Mouse (Mus musculus) cerebellum, adult 2 months (tissue): ENCODE data around the gene Sez6l. TPM values are rescaled to one million over a fixed set of nuclear protein-coding genes. Genes with fewer than 3 reads are reported as not detected.
A peak's percentile ranks its signal among the peaks of the same experiment; 100 is the strongest.

ENCODE experiments used
- DNase-seq, 2 experiments: peaks; one replicate each; pipeline ENCODE4 v3.0.0; 2021
- H3K27ac ChIP-seq: fragments of 200-500 bp; 2 replicates; pipeline ENCODE4 v1.5.1; 2012; ENCODE audit warnings: low read length, control low read depth, inconsistent platforms; ENCODE audit not compliant: insufficient read depth
- H3K27me3 ChIP-seq: fragments of 200-500 bp; 2 replicates; pipeline ENCODE4 v1.6.1; 2012; ENCODE audit warnings: inconsistent platforms, mild to moderate bottlenecking, low read length, moderate library complexity; ENCODE audit not compliant: control insufficient read depth, insufficient read depth
- H3K4me1 ChIP-seq: fragments of 200-500 bp; 2 replicates; pipeline ENCODE4 v1.6.1; 2011; ENCODE audit warnings: low read length; ENCODE audit not compliant: control insufficient read depth, insufficient read depth
- H3K4me3 ChIP-seq: fragments of 200-500 bp; replicated peaks from 2 replicates; pipeline ENCODE3; 2011; ENCODE audit warnings: mild to moderate bottlenecking, low read depth, low read length, control low read depth; ENCODE audit not compliant: insufficient read depth
- CTCF ChIP-seq: fragments of 200-500 bp; IDR thresholded peaks from 2 replicates; pipeline ENCODE4 v1.5.1; 2011; ENCODE audit warnings: low read depth, mild to moderate bottlenecking, control low read depth, low read length, moderate library complexity, borderline replicate concordance; ENCODE audit not compliant: insufficient read depth
- POLR2A ChIP-seq: fragments of 200-500 bp; IDR thresholded peaks from 2 replicates; pipeline ENCODE4 v1.6.1; 2011; ENCODE audit warnings: low read length, control low read depth, borderline replicate concordance; ENCODE audit not compliant: insufficient read depth
- WGBS: fragments of 180-500 bp; shearing (Covaris S2); methylation state at CpG from one replicate; pipeline ENCODE4 v1.1.7; 2018; 5-methylcytosine and 5-hydroxymethylcytosine counted together
- polyA plus RNA-seq: library from polyadenylated mRNA; depleted of rRNA; stranded (reverse); fragments of >200 nt; gene quantifications from 2 replicates; pipeline ENCODE4 v1.2.3, GENCODE M21; 2012

Gene Sez6l
- polyA plus RNA-seq, 1 experiment = 81.5 TPM

DNA sequence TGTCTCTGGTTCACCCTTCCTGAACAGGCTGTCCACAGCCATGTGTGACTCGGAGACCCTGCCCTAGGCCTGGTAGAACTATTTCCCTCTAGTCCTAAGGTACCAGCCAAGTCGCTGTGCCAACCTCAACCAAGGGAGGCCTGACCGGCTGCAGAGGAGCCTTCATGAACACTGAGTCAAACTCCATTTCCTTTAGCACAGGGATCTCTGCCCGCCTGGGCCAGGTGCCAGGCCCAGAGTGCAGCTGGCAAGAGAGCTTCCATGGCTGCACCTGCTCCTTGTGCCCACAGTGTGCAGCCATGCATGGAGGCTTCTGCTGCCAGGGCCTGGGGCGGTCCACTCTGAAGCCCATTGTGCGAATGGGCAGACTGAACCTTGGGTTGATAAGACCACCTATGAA, 20.9 kb upstream of the Sez6l start:
- no peak overlapping the region for H3K4me3 ChIP-seq
- peak; percentile 97 to 99 for DNase-seq
- 5% methylated on average over 6 of the region's 6 CpGs for WGBS
- TF ChIP-seq POLR2A = no peak; the same call in 1 of the 2 replicates
- no peak for TF ChIP-seq CTCF
- peaks cover 45% of the 10 kb centered on the region for H3K4me1 ChIP-seq
- H3K27me3 ChIP-seq = no peaks in the 10 kb centered on the region
- peak overlapping the region; percentile 73 for H3K27ac ChIP-seq

DNA sequence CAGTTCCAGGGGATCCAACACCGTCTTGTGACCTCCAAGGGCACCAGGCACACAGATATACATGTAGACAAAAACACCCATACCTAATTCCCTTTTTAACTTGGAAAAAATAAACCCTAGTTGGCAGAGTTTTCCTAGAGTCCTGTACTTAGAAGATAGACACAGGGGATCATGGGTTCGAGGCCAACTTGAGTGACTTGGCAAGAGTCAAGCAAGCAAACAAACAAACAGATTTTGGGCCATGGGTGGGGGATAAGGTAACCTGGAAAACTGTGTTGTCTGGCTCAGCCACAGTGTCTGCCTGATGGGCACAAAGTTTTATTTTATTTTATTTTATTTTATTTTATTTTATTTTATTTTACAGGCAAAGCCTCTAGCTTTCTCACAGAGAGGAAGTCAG, 20.3 kb upstream of the Sez6l start:
- Histone ChIP-seq H3K27ac (peak overlapping the region; percentile 36; the same call in 1 of the 2 replicates), H3K4me3 (no peak overlapping the region), H3K4me1 (peaks cover 45% of the 10 kb centered on the region), H3K27me3 (no peaks in the 10 kb centered on the region)
- WGBS = 56% methylated on average over 2 of the region's 2 CpGs
- DNase-seq = no peak
- TF ChIP-seq POLR2A = no peak
- TF ChIP-seq CTCF = no peak

DNA sequence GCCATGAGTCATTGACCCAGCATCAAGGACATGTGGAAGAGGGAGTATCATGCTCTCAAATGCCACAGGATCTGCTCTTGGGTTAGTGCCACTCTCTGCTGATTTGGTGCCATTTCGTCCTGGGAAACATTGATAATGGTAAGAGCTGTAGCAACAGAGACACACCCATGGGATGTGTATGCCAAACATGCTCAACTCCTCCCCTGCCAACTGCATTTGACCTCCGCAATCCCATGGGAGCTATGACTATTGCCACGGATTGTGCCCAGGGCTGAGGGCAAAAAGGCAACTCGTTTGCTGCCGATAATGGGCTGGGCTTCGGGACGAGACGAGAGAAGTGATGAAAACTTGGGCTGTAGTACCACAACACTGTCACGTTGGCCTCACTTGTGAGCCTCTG, 19.7 kb upstream of the Sez6l start:
- Histone ChIP-seq H3K27ac (0 out of 2 replicates have a peak overlapping the region, but pooled peaks have one; percentile 36), H3K4me1 (peaks cover 45% of the 10 kb centered on the region), H3K27me3 (no peaks in the 10 kb centered on the region), H3K4me3 (no peak overlapping the region)
- WGBS = 64% methylated on average over 9 of the region's 9 CpGs
- DNase-seq = peak in 1 of 2 experiments; percentile 33
- TF ChIP-seq CTCF (no peak), POLR2A (no peak)

DNA sequence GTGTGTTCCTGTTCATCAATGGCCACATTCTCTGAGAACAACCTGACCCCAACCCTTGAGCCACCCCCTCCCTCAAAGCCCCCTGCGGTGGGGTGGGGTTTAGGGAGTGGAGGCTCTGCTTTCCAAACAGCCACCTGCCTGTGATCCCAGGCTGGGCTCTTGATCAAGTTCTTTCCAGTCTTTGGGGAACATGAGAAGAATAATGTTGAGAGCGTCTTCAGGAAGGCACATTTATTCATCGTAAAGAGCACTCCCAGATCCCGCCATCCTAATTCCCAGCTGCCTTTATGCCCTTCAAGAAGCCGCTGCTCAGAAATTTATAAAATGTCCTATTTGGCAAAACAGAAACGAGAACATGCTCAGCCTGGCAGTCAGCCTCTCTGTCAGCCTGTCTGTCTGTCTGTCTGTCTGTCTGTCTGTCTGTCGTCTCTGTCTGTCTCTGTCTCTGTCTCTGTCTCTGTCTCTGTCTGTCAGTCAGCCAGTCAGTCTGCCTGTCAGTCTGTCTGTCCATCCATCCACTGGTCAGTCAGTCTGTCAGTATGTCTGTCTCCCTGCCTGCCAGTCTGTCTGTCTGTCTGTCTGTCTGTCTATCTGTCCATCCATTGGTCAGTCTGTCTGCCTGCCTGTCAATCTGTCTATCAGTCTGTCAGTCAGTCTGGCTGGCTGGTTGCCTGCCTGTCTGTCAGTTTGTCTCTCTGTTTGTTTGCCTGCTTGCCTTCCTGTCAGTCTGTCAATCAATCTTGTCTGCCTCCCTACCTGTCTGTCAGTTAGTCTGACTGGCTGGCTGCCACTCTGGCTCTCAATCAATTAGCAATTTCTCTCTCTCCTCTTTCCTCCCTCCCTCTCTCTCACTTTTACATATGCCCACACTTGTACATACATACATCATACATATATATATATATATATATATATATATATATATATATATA, 19.0 kb upstream of the Sez6l start:
- TF ChIP-seq CTCF (no peak), POLR2A (no peak)
- no peak overlapping the region for H3K4me3 ChIP-seq
- WGBS = 62% methylated on average over 7 of the region's 7 CpGs
- no peak for DNase-seq
- peaks cover 37% of the 10 kb centered on the region for H3K4me1 ChIP-seq
- no peaks in the 10 kb centered on the region for H3K27me3 ChIP-seq
- no peak overlapping the region for H3K27ac ChIP-seq

DNA sequence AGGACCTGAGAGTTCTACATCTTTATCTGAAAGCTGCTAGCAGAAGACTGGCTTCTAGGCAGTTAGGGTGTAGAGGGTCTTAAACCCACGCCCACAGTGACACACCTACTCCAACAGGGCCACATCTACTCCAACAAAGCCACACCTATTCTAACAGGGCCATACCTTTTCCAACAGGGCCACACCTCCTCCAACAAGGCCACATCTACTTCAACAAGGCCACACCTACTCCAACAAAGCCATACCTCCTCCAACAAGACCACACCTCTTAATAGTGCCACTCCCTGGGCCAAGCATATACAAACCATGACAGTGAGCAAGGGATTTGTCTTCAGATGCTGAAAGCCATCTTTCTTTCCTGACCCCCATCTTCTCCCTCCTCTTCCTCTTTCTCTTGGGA, 14.7 kb upstream of the Sez6l start:
- no peak for DNase-seq
- Histone ChIP-seq H3K4me3 (no peak overlapping the region), H3K27me3 (no peaks in the 10 kb centered on the region), H3K4me1 (peaks cover 12% of the 10 kb centered on the region), H3K27ac (no peak overlapping the region)
- 97% methylated on average over 1 of the region's 1 CpGs for WGBS
- TF ChIP-seq POLR2A = no peak
- TF ChIP-seq CTCF = no peak

DNA sequence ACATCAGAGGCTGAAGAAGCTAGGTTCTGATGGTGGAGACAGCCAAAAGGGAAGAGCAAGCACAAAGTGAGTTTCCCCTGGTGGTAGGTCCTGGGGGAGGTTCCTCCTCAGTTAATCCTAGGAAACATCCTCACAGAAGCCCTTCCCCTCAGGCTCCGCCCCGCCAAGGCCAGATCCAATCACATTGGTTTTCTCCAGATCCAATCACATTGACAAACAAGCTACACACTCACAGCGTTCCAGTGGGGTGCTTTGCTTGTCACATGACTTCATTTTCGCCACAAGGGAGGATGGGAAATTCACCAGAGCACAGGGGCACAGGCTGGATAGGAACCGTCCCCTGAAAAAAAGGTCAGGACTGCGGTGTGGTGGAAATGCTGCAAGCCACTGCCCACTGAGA, 9.1 kb upstream of the Sez6l start:
- TF ChIP-seq CTCF (no peak), POLR2A (no peak)
- H3K4me1 ChIP-seq = peaks cover 14% of the 10 kb centered on the region
- DNase-seq = no peak
- WGBS = 84% methylated on average over 6 of the region's 6 CpGs
- H3K4me3 ChIP-seq = no peak overlapping the region
- H3K27me3 ChIP-seq = no peaks in the 10 kb centered on the region
- no peak overlapping the region for H3K27ac ChIP-seq

DNA sequence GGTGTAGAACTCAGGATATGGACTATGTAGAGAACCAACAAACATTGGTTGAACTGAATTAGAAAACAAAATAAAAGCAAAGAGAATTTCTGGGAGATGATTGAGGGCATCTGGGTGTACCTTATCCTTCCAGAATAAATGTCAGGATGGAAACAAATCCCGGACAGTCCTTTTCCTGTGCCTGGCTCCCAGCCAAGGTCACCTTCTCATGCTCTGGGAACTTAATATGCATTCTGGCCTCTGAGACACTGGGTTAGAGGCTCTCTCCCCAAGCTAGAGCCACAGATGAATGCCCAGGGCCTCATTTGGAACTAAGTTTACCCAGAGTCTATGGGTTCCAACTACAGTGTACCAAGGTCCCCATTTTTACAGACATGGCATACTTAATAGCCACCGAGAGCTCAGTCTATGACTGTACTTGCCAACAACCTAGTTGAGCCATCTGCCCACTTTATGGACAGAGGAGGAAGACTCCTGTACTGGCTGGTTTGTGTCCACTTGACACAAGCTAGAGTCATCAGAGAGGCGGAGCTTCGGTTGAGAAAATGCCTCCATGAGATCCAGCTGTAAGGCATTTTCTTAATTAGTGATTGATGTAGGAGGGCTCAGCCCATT, 7.3 kb upstream of the Sez6l start:
- Histone ChIP-seq H3K27ac (no peak overlapping the region; the same call in 1 of the 2 replicates), H3K4me3 (no peak overlapping the region), H3K27me3 (no peaks in the 10 kb centered on the region), H3K4me1 (peaks cover 14% of the 10 kb centered on the region)
- peak; percentile 43 to 52 for DNase-seq
- WGBS = 51% methylated on average over 4 of the region's 4 CpGs
- no peak for TF ChIP-seq POLR2A
- TF ChIP-seq CTCF = no peak
